Mouse (Mus musculus): ENCODE data around the gene Arhgef2. TPM values are rescaled to one million over a fixed set of nuclear protein-coding genes. Genes with fewer than 3 reads are reported as not detected.
A peak's percentile ranks its signal among the peaks of the same experiment; 100 is the strongest.

The Arhgef2 gene
- total RNA-seq, 2 experiments from 2014 or later = 257 to 264 TPM

- intact Hi-C loops (cut with DNase I) = no loop called here
- DNase-seq (ENCODE audit: extremely low spot score in 1 of 2, low spot score in 2 of 2) = no peak
These were observed 12.5 kb downstream of the Arhgef2 start for GRCm38 (mm10) chr3:88618074-88618871.

- intact Hi-C loops (cut with DNase I) = no loop called here
- DNase-seq (ENCODE audit: extremely low spot score in 1 of 2, low spot score in 2 of 2) = peak in 1 of 2 experiments; percentile 26
These were observed 13.6 kb downstream of the Arhgef2 start for GRCm38 (mm10) chr3:88619113-88620097.

- intact Hi-C loops (cut with DNase I) = no loop called here
These were observed 14.6 kb downstream of the Arhgef2 start for GRCm38 (mm10) chr3:88620146-88620991.

DNA sequence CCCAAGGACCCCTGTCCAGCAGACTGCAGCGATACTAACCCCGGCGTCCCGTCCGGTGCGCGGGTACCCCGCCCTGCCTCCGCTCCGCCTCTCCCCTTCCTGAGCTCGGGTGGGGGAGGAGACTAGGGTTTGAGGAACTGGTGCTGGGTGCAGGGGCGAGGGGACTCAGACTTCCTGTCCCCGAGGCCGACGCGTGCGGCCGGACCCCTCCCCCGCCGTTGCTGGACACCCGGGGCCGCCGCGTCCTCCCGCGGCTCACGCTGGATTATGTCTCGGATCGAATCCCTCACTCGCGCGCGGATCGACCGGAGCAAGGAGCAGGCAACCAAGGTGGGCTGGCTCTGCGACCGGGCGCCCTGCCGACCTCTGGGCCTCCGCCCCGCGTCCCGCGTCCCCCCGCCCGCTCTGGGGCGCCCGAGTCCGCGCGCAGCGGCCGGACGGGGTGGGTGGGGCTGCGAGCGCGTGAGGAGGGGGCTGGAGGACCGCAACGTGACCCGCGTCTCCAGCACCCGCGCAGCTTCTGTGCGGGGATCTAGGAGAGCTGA is 15.3 kb downstream of the Arhgef2 start:
- DNase-seq (ENCODE audit: extremely low spot score in 1 of 2, low spot score in 2 of 2) = peak in 1 of 2 experiments; percentile 91
- intact Hi-C loops (cut with DNase I) = no loop called here

More at GRCm38 (mm10) chr3:88620146-88620991, 14.6 kb downstream of the Arhgef2 start:
- no peak for DNase-seq (ENCODE audit: extremely low spot score in 1 of 2, low spot score in 2 of 2)

GRCm38 (mm10) chr3:88621537-88622112 is 15.9 kb downstream of the Arhgef2 start:
- DNase-seq (ENCODE audit: extremely low spot score in 1 of 2, low spot score in 2 of 2) = peak in 1 of 2 experiments; percentile 76
- intact Hi-C loops (cut with DNase I) = no loop called here

GRCm38 (mm10) chr3:88622113-88622940 is 16.6 kb downstream of the Arhgef2 start:
- intact Hi-C loops (cut with DNase I) = no loop called here
- DNase-seq (ENCODE audit: extremely low spot score in 1 of 2, low spot score in 2 of 2) = peak in 1 of 2 experiments; percentile 84

DNA sequence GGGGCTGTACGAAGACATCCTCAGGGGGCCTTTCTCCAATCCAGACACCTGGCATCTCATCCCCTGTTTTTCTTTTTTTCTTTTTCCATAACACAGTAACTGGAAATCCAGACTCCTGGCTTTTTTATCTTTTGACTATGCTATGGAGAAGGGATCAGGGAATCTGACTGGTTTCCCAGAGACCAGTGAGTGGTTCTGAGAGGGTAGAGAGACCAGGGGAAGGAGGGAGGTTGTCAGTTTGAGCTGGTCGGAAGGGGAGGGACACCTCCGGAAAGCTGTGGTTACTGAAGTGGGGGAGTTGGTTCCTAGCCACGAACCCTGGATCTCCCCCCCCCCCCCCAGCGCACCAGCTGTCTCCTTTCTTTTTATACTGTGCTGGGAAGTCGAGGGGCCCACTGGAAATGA is 17.2 kb downstream of the Arhgef2 start:
- peak in 1 of 2 experiments; percentile 53 for DNase-seq (ENCODE audit: extremely low spot score in 1 of 2, low spot score in 2 of 2)
- intact Hi-C loops (cut with DNase I) = no loop called here

GRCm38 (mm10) chr3:88623346-88624135 is 17.8 kb downstream of the Arhgef2 start:
- DNase-seq (ENCODE audit: extremely low spot score in 1 of 2, low spot score in 2 of 2) = peak in 1 of 2 experiments; percentile 59

GRCm38 (mm10) chr3:88624324-88624723 is 18.6 kb downstream of the Arhgef2 start:
- peak in 1 of 2 experiments; percentile 50 for DNase-seq (ENCODE audit: extremely low spot score in 1 of 2, low spot score in 2 of 2)

More at GRCm38 (mm10) chr3:88623346-88624135, 17.8 kb downstream of the Arhgef2 start:
- intact Hi-C loops (cut with DNase I) = no loop called here

GRCm38 (mm10) chr3:88624951-88625350 is 19.2 kb downstream of the Arhgef2 start:
- intact Hi-C loops (cut with DNase I) = no loop called here
- DNase-seq (ENCODE audit: extremely low spot score in 1 of 2, low spot score in 2 of 2) = peak in 1 of 2 experiments; percentile 26

More at GRCm38 (mm10) chr3:88624324-88624723, 18.6 kb downstream of the Arhgef2 start:
- intact Hi-C loops (cut with DNase I) = no loop called here

- DNase-seq (ENCODE audit: extremely low spot score in 1 of 2, low spot score in 2 of 2) = no peak
- intact Hi-C loops (cut with DNase I) = no loop called here
These were observed 19.8 kb downstream of the Arhgef2 start for GRCm38 (mm10) chr3:88625531-88625930.

- intact Hi-C loops (cut with DNase I) = no loop called here
- DNase-seq (ENCODE audit: extremely low spot score in 1 of 2, low spot score in 2 of 2) = peak in 1 of 2 experiments; percentile 57
These were observed 20.6 kb downstream of the Arhgef2 start for GRCm38 (mm10) chr3:88626316-88626715.

GRCm38 (mm10) chr3:88627114-88627513 is 21.3 kb downstream of the Arhgef2 start:
- intact Hi-C loops (cut with DNase I) = no loop called here
- peak in 1 of 2 experiments; percentile 25 for DNase-seq (ENCODE audit: extremely low spot score in 1 of 2, low spot score in 2 of 2)

GRCm38 (mm10) chr3:88627535-88627934 is 21.8 kb downstream of the Arhgef2 start:
- intact Hi-C loops (cut with DNase I) = no loop called here

GRCm38 (mm10) chr3:88628766-88629165 is 23.0 kb downstream of the Arhgef2 start:
- DNase-seq (ENCODE audit: extremely low spot score in 1 of 2, low spot score in 2 of 2) = no peak
- intact Hi-C loops (cut with DNase I) = no loop called here

More at GRCm38 (mm10) chr3:88627535-88627934, 21.8 kb downstream of the Arhgef2 start:
- DNase-seq (ENCODE audit: extremely low spot score in 1 of 2, low spot score in 2 of 2) = peak in 1 of 2 experiments; percentile 32

- peak; percentile 77 to 78 for DNase-seq (ENCODE audit: extremely low spot score in 1 of 2, low spot score in 2 of 2)
- intact Hi-C loops (cut with DNase I) = no loop called here
These were observed 23.5 kb downstream of the Arhgef2 start for GRCm38 (mm10) chr3:88629244-88629643.
